Mouse (Mus musculus) C2C12 (cell line): ENCODE results near the gene Msi2. TPM values are rescaled to one million over a fixed set of nuclear protein-coding genes. Genes with fewer than 3 reads are reported as not detected.

Experiments
- H3K27me3 ChIP-seq: one replicate; pipeline ENCODE4 v1.6.1; 2011; ENCODE audit not compliant: control insufficient read depth, insufficient read depth, insufficient read length
- H3K36me3 ChIP-seq: one replicate; pipeline ENCODE4 v1.6.1; 2011; ENCODE audit not compliant: control insufficient read depth, insufficient read depth
- H3K4me3 ChIP-seq: one replicate; pipeline ENCODE4 v1.5.1; 2011; ENCODE audit warnings: mild to moderate bottlenecking, control low read depth; ENCODE audit not compliant: poor library complexity, insufficient read depth, severe bottlenecking
- H3K79me2 ChIP-seq: one replicate; pipeline ENCODE4 v1.6.1; 2011; ENCODE audit not compliant: control insufficient read depth, insufficient read depth
- H3K79me3 ChIP-seq: one replicate; pipeline ENCODE4 v1.6.1; 2011; ENCODE audit warnings: low read depth, control low read depth
- H3ac ChIP-seq: one replicate; pipeline ENCODE3; 2011; ENCODE audit warnings: low read depth; ENCODE audit not compliant: control insufficient read depth, insufficient read length
- CEBPB ChIP-seq: IDR thresholded peaks from one replicate; pipeline ENCODE4 v1.6.1; 2011; ENCODE audit warnings: low read depth, mild to moderate bottlenecking, control low read depth, moderate library complexity
- CTCF ChIP-seq: IDR thresholded peaks from one replicate; pipeline ENCODE4 v1.5.1; 2011; ENCODE audit not compliant: control insufficient read depth, insufficient read depth, insufficient read length
- FOSL1 ChIP-seq: IDR thresholded peaks from one replicate; pipeline ENCODE4 v1.8.0; 2011; ENCODE audit warnings: mild to moderate bottlenecking, low read length; ENCODE audit not compliant: poor library complexity, insufficient read depth, severe bottlenecking
- MAX ChIP-seq: IDR thresholded peaks from one replicate; pipeline ENCODE4 v1.6.1; 2011; ENCODE audit warnings: mild to moderate bottlenecking, control low read depth
- MYOD1 ChIP-seq: IDR thresholded peaks from one replicate; pipeline ENCODE4 v1.6.1; 2011; ENCODE audit warnings: low read depth; ENCODE audit not compliant: control insufficient read depth, insufficient read length
- MYOG ChIP-seq: IDR thresholded peaks from one replicate; pipeline ENCODE4 v1.6.1; 2011; ENCODE audit not compliant: control insufficient read depth, insufficient read length; ENCODE audit errors: extremely low read depth
- USF1 ChIP-seq: IDR thresholded peaks from one replicate; pipeline ENCODE4 v1.6.1; 2011; ENCODE audit warnings: low read depth, mild to moderate bottlenecking, control low read depth, moderate library complexity
- polyA plus RNA-seq: library from polyadenylated mRNA; unstranded; fragments of >200 nt; fragmentation: generic; extraction: Trizol; gene quantifications from one replicate; pipeline ENCODE4 v1.2.1, GENCODE M21; 2012; ENCODE audit warnings: missing spikeins

The Msi2 gene
- polyA plus RNA-seq, 1 experiment: 8.4 TPM

- H3K36me3 ChIP-seq: no peaks in the 10 kb centered on the region
- no peaks in the 10 kb centered on the region for H3K79me3 ChIP-seq
- TF ChIP-seq MYOG (no peak), FOSL1 (no peak), MAX (no peak), CEBPB (no peak), CTCF (no peak), USF1 (no peak), MYOD1 (no peak)
- H3K27me3 ChIP-seq: no peaks in the 10 kb centered on the region
- no peak overlapping the region for H3K4me3 ChIP-seq
- H3K79me2 ChIP-seq: peaks cover 24% of the 10 kb centered on the region
- H3ac ChIP-seq: no peak overlapping the region
These were observed 169.3 kb downstream of the Msi2 start for GRCm38 (mm10) chr11:88548832-88549528.

DNA sequence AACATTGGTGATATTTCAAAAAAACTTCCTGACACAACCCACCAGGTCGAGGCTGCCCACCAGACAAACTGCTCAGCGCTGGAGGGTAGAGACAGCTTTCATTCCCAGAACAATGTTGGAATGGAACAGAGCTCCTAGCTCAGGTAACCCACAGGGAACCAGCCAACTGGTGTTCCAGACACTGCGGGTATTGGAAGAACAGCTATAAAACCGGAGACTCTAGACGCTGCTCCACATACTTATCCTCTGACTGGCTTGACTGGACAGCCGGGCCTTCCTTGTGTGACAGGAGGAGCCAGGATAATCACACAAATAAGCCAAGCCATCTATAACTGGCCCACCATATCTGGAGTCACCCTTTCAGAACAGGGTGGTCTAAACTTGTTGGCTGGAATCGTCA lies 169.9 kb downstream of the Msi2 start:
- Histone ChIP-seq H3K79me3 (no peaks in the 10 kb centered on the region), H3ac (no peak overlapping the region)
- TF ChIP-seq MYOG (no peak), FOSL1 (no peak), MYOD1 (no peak), USF1 (no peak), MAX (no peak), CTCF (no peak), CEBPB (no peak)

GRCm38 (mm10) chr11:88543771-88544170 lies 174.5 kb downstream of the Msi2 start:
- H3ac ChIP-seq: no peak overlapping the region
- TF ChIP-seq MYOD1 (no peak), MAX (no peak), MYOG (no peak), FOSL1 (no peak), USF1 (no peak), CTCF (no peak), CEBPB (no peak)
- H3K79me3 ChIP-seq: peaks cover 3% of the 10 kb centered on the region
- no peaks in the 10 kb centered on the region for H3K27me3 ChIP-seq
- peaks cover 19% of the 10 kb centered on the region for H3K79me2 ChIP-seq
- no peak overlapping the region for H3K4me3 ChIP-seq
- no peaks in the 10 kb centered on the region for H3K36me3 ChIP-seq

More for the DNA sequence above, 169.9 kb downstream of the Msi2 start:
- Histone ChIP-seq H3K27me3 (no peaks in the 10 kb centered on the region), H3K4me3 (no peak overlapping the region), H3K79me2 (peaks cover 24% of the 10 kb centered on the region), H3K36me3 (no peaks in the 10 kb centered on the region)

- Histone ChIP-seq H3K79me2 (peaks cover 19% of the 10 kb centered on the region), H3K27me3 (no peaks in the 10 kb centered on the region), H3K79me3 (peaks cover 3% of the 10 kb centered on the region), H3ac (no peak overlapping the region), H3K4me3 (no peak overlapping the region), H3K36me3 (no peaks in the 10 kb centered on the region)
- TF ChIP-seq CTCF: no peak
- no peak for TF ChIP-seq USF1
- no peak for TF ChIP-seq MYOG
- TF ChIP-seq CEBPB: no peak
- TF ChIP-seq MYOD1: no peak
- TF ChIP-seq FOSL1: no peak
- TF ChIP-seq MAX: no peak
These were observed 175.5 kb downstream of the Msi2 start for GRCm38 (mm10) chr11:88542817-88543216.

- H3K79me3 ChIP-seq: peaks cover 3% of the 10 kb centered on the region
- H3ac ChIP-seq: no peak overlapping the region
- H3K4me3 ChIP-seq: no peak overlapping the region
- no peaks in the 10 kb centered on the region for H3K27me3 ChIP-seq
- peaks cover 11% of the 10 kb centered on the region for H3K79me2 ChIP-seq
- TF ChIP-seq MAX (no peak), USF1 (no peak), MYOD1 (no peak), CTCF (no peak), CEBPB (no peak), FOSL1 (no peak), MYOG (no peak)
- H3K36me3 ChIP-seq: no peaks in the 10 kb centered on the region
These were observed 176.4 kb downstream of the Msi2 start for GRCm38 (mm10) chr11:88541666-88542639.
